ENCODE assay signal across 18 mouse cellular contexts in genomic region chr1:187763451-187763755, GRCm38 (mm10).
"Had no signal": no experiment of that assay in that cellular context is flagged by ENCODE, and none has a peak within 500 bp of the region (broad histone marks: within the 10 kb centered on the region; RNA-seq: fewer than 3 reads in every experiment).

No protein-coding gene starts in this region.

- H3K36me3 ChIP-seq: intestine, embryonic 15.5 days; limb, embryonic 10.5 days; limb, embryonic 13.5 days; liver, embryonic 13.5 days; lung, embryonic 15.5 days; midbrain, embryonic 10.5 days; midbrain, embryonic 13.5 days; neural tube, embryonic 13.5 days had no signal

- H3K4me2 ChIP-seq: intestine, embryonic 15.5 days; limb, embryonic 13.5 days; liver, embryonic 13.5 days; lung, embryonic 15.5 days; midbrain, embryonic 13.5 days; neural tube, embryonic 13.5 days had no signal

- H3K27ac ChIP-seq: intestine, embryonic 15.5 days; layer of hippocampus, adult 2 months; limb, embryonic 10.5 days; limb, embryonic 13.5 days; liver, embryonic 13.5 days; lung, embryonic 15.5 days; midbrain, embryonic 10.5 days; midbrain, embryonic 13.5 days; neural tube, embryonic 13.5 days had no signal

- H3K9ac ChIP-seq: intestine, embryonic 15.5 days; limb, embryonic 13.5 days; liver, embryonic 13.5 days; lung, embryonic 15.5 days; midbrain, embryonic 13.5 days; neural tube, embryonic 13.5 days had no signal

- ATAC-seq: intestine, embryonic 15.5 days; midbrain, embryonic 13.5 days; midbrain, embryonic 16.5 days had no signal

- H3K27me3 ChIP-seq: intestine, embryonic 15.5 days; limb, embryonic 13.5 days; liver, embryonic 13.5 days; lung, embryonic 15.5 days; megakaryocyte, embryonic 14.5 days; midbrain, embryonic 13.5 days; neural tube, embryonic 13.5 days had no signal

- H3K9me3 ChIP-seq: intestine, embryonic 15.5 days; limb, embryonic 10.5 days; limb, embryonic 13.5 days; liver, embryonic 13.5 days; lung, embryonic 15.5 days; midbrain, embryonic 10.5 days; midbrain, embryonic 13.5 days; neural tube, embryonic 13.5 days had no signal

- DNase-seq: layer of hippocampus, adult 9-11 months; liver, embryonic 13.5 days; lung, adult 18-20 months; lung, postnatal 10 days; lung, postnatal 36 days; thymus, adult 18-20 months; thymus, postnatal 36 days had no signal

- H3K4me3 ChIP-seq: intestine, embryonic 15.5 days; layer of hippocampus, adult 2 months; limb, embryonic 10.5 days; limb, embryonic 13.5 days; liver, embryonic 13.5 days; lung, embryonic 15.5 days; megakaryocyte, embryonic 14.5 days; midbrain, embryonic 10.5 days; midbrain, embryonic 13.5 days; myocyte; neural tube, embryonic 13.5 days had no signal

- H3K4me1 ChIP-seq: intestine, embryonic 15.5 days; limb, embryonic 13.5 days; liver, embryonic 13.5 days; lung, embryonic 15.5 days; megakaryocyte, embryonic 14.5 days had no signal
